Mouse (Mus musculus) embryonic facial prominence, embryonic 15.5 days (tissue): ENCODE data around the gene Ms4a7. TPM values are rescaled to one million over a fixed set of nuclear protein-coding genes. Genes with fewer than 3 reads are reported as not detected.

Experiments used
- polyA plus RNA-seq: library from polyadenylated mRNA; unstranded; fragments of >200 nt; fragmentation: Nextera tagmentation; extraction: Ambion mirVana; gene quantifications from 2 replicates; pipeline ENCODE4 v1.2.1, GENCODE M21; 2015

The Ms4a7 gene
- polyA plus RNA-seq, 1 experiment from 2014 or later: 11.1 TPM

Other genes starting within 250 kb of the Ms4a7 start
- not detected in 2 replicates for gene 1700017D01Rik, start 205.3 kb downstream of the Ms4a7 start, polyA plus RNA-seq
- gene 1700025F22Rik, start 170.8 kb downstream of the Ms4a7 start, polyA plus RNA-seq: not detected in 2 replicates
- not detected in 2 replicates for gene Ms4a13, start 139.4 kb downstream of the Ms4a7 start, polyA plus RNA-seq
- gene Ms4a12, start 103.7 kb downstream of the Ms4a7 start, polyA plus RNA-seq: not detected in 2 replicates
- gene Ms4a1, start 69.9 kb downstream of the Ms4a7 start, polyA plus RNA-seq: not detected in 2 replicates
- not detected in 2 replicates for gene Ms4a5, start 52.3 kb downstream of the Ms4a7 start, polyA plus RNA-seq
- 0.08 and 0.17 TPM in 2 replicates for gene Ms4a14, start 21.7 kb downstream of the Ms4a7 start, polyA plus RNA-seq
- 10.3 and 13.0 TPM in 2 replicates for gene Ms4a4a, start 39.4 kb upstream of the Ms4a7 start, polyA plus RNA-seq
- gene Ms4a4c, start 68.6 kb upstream of the Ms4a7 start, polyA plus RNA-seq: 1.1 and 1.8 TPM in 2 replicates
- gene Ms4a4b, start 107.4 kb upstream of the Ms4a7 start, polyA plus RNA-seq: not detected in 2 replicates
- gene Ms4a6c, start 133.2 kb upstream of the Ms4a7 start, polyA plus RNA-seq: 10.0 and 12.5 TPM in 2 replicates
- gene Gm8369, start 149.8 kb upstream of the Ms4a7 start, polyA plus RNA-seq: 0.12 TPM in 1 of 2 replicates, not detected in the other
- gene Ms4a6b, start 180.4 kb upstream of the Ms4a7 start, polyA plus RNA-seq: 9.2 and 9.6 TPM in 2 replicates
- 0.97 and 1.1 TPM in 2 replicates for gene Ms4a4d, start 200.7 kb upstream of the Ms4a7 start, polyA plus RNA-seq